Mouse (Mus musculus): ENCODE results near the gene Asah2.

DNA sequence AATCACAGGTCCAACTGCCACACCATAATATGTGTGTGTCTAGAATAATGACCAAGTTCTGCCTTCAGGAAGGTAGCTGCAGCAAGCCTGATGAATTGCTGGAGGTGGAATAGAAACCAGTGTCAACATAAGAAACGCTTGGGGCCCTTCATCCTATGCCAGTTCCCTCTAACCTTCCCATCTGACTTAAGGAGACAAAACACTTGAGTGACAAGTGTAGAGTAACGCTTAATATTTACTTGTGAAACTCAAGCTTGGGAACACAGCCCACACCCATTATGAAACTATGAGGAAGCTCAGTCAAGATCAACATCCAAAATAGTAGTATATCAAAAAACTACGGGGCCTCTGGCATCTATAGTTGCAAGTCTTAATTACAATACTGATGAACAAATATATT, 10.5 kb upstream of the Asah2 start:
- TF ChIP-seq GATA1 (IDR thresholded peaks at IDR 0.05; ENCODE audit: low read length): no peak
- no peak for TF ChIP-seq TAL1 (IDR thresholded peaks at IDR 0.05; ENCODE audit: low read length)

All from erythroblast, embryonic 14.5 days (primary cell).